Mouse (Mus musculus) CD4-positive, CD25-positive, alpha-beta regulatory T cell, adult 9 weeks (primary cell): ENCODE results near the gene Tor1aip2. TPM values are rescaled to one million over a fixed set of nuclear protein-coding genes. Genes with fewer than 3 reads are reported as not detected.

Experiments used
- polyA plus RNA-seq: library from polyadenylated mRNA; unstranded; fragments of 100-300 nt; shearing (Covaris generic); gene quantifications from one replicate; pipeline ENCODE4 v1.2.1, GENCODE M21; 2017

Tor1aip2 gene
- 66.5 TPM for polyA plus RNA-seq

DNA sequence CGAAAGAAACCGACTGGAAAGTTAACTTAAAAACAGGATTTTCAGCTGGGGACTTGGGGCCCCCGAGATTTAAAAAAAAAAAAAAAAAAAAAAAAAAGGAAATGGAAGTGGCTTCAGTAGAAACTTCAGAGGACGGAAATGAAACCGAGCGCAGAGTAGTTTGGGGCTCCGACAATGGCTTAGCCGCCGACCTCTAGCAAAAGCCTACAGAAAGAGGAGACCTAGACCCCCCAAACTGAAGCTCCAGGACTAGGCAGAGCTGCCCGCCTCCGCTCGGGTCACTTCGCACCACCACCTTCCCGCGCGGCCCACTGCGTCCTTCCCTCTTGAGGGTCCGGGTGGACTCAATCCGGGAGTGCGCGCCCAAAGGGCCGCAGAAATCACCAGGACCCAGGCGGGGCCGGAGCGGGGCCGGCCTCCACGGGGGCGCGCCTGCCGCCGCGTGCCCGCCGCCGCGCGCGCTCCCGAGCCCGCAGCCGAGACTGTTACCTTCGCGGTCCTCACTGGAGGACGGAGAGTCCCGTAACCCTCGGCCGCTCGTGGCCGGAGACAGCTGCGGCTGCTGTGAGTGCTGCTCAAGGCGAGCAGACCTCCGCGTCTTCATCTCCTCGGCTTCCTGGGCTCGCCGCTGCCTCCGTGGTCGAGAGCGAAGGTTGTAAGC, at the start of gene Tor1aip2:
Tor1aip2 (plus strand) TSS at position 135 of the 661 bp plus-strand sequence.

DNA sequence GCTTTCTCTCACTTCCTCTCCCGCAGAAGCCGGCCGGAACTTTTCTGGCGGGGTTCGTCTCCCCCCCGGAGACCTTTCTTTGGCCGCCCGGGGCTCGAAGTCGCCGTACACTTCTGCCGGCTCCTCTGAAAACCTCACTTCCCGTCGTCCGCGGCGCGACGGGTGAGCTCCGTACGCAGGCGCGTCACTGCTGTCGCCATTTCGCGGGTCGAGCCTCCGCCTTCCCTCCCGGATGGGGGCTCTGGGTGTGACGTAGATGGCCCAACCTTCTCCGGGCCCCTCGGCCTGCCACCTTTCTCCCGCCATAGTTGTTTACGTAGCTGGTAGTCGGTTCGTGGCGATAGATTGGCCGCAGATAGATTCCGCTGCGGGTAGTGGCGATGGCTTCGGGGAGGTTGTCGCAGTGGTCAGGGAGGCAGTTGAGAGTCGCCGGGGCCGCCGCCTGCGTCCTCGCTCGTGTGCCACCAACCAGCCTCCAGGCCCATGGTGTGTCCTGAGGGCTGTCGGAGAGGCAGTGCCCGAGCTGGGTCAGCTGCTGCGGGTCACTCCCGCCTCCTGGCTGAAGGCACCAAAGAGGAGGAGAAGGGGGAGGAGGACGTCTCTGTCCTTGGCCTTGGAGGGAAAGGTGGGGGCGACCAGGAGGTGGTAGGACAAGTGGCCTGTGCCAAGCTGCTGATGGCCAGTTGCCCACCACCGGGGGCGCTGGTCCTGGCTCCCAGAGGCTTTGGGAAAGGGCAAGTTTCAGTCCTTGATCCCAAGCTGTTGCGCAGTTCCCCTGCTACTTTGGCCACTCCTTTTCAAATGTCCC, 931 bp downstream of the Tor1aip2 start, which contains the start of gene Tor1aip1:
Tor1aip1 (minus strand) TSS at position 551 of the 808 bp plus-strand sequence.

Other genes starting within 250 kb of the Tor1aip2 start
- gene Qsox1, start 222.5 kb upstream of the Tor1aip2 start, polyA plus RNA-seq, result 65.0 TPM
- 13.7 TPM for gene Cep350, start 62.1 kb upstream of the Tor1aip2 start, polyA plus RNA-seq
- 98.6 TPM for gene Tor1aip1, start 1.1 kb downstream of the Tor1aip2 start, polyA plus RNA-seq
- gene Fam163a, start 169.6 kb downstream of the Tor1aip2 start, polyA plus RNA-seq, result not detected